Mouse (Mus musculus) bone marrow macrophage, adult 2 months (primary cell): Measurements from ENCODE around the gene Arhgap42.

Experiments
- CTCF ChIP-seq: IDR thresholded peaks from 2 replicates; pipeline ENCODE4 v1.5.1; 2012; ENCODE audit warnings: low read depth, mild to moderate bottlenecking, low read length, moderate library complexity
- POLR2A ChIP-seq: IDR thresholded peaks from 2 replicates; pipeline ENCODE4 v1.6.1; 2012; ENCODE audit warnings: mild to moderate bottlenecking, low read depth, low read length, borderline replicate concordance

GRCm38 (mm10) chr9:9143102-9143501 lies 95.8 kb downstream of the Arhgap42 start:
- TF ChIP-seq POLR2A: no peak
- no peak for TF ChIP-seq CTCF
